Mouse (Mus musculus) heart, postnatal 36 days (tissue): ENCODE measurements around the gene Nfe2. TPM values are rescaled to one million over a fixed set of nuclear protein-coding genes. Genes with fewer than 3 reads are reported as not detected.
"Not testable (repeated sequence)": the region's sequence is repeated elsewhere in the genome, so short reads cannot be mapped to it uniquely, and the experiment has no call there.

Source experiments
- DNase-seq, 2 experiments: peaks; one replicate each; pipeline ENCODE4 v3.0.0; 2021 to 2022
- intact Hi-C: fragments of 180-260 bp; cut with DNase I; formaldehyde crosslinking; loops from one replicate; pipeline ENCODE4 v1.15.1; 2025
- total RNA-seq, 2 experiments: library from RNA; stranded (reverse); gene quantifications; 2 replicates each; pipeline ENCODE4 v1.2.3; 2021

The Nfe2 gene
- total RNA-seq, 2 experiments from 2014 or later, result 0.67 to 0.73 TPM

DNA sequence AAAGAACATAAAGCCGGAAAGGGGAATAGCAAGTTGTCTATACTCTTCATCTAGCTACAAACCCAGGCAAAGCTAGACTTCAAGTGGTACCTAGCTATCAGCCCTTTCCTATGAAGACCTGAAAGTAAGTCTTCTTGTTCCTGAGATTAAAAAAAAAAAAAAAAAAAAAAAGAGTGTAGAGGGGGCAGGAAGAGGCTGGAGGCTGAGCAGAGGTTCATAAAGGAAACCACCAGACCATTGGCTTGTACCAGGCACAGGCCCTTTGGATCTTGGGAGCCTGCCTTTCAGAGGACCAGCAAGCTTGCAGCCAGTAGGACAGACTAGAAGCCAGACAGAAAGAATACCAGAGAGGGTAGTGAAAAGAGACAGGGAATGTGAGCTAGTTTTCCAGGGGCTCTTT is 4.9 kb downstream of the Nfe2 start:
- intact Hi-C loops, result no loop called here
- DNase-seq, result no peak

GRCm38 (mm10) chr15:103252660-103253059 is 5.5 kb downstream of the Nfe2 start:
- intact Hi-C loops, result no loop called here
- no peak for DNase-seq

GRCm38 (mm10) chr15:103251595-103251994 is 6.6 kb downstream of the Nfe2 start:
- no peak for DNase-seq
- intact Hi-C loops, result loop anchor here (2.0 kb wide), 1 partner anchor 55 kb away; no protein-coding TSS in a partner anchor

GRCm38 (mm10) chr15:103250195-103250740 is 7.9 kb downstream of the Nfe2 start:
- intact Hi-C loops, result loop anchor here (2.0 kb wide), 1 partner anchor 57 kb away; no protein-coding TSS in a partner anchor
- peak; percentile 75 to 84 for DNase-seq

- intact Hi-C loops, result loop anchor here (5.0 kb wide), 1 partner anchor 33 kb away; no protein-coding TSS in a partner anchor
- not testable (repeated sequence) for DNase-seq
These were observed 8.7 kb downstream of the Nfe2 start for GRCm38 (mm10) chr15:103249511-103249910.

GRCm38 (mm10) chr15:103248401-103249313 is 9.5 kb downstream of the Nfe2 start:
- intact Hi-C loops, result loop anchor here (5.0 kb wide), 1 partner anchor 34 kb away; no protein-coding TSS in a partner anchor
- peak in 1 of 2 experiments; percentile 9 for DNase-seq

- intact Hi-C loops, result loop anchor here (5.0 kb wide), 1 partner anchor 34 kb away; no protein-coding TSS in a partner anchor
- DNase-seq, result no peak
These were observed 10.3 kb downstream of the Nfe2 start for GRCm38 (mm10) chr15:103247782-103248400.

DNA sequence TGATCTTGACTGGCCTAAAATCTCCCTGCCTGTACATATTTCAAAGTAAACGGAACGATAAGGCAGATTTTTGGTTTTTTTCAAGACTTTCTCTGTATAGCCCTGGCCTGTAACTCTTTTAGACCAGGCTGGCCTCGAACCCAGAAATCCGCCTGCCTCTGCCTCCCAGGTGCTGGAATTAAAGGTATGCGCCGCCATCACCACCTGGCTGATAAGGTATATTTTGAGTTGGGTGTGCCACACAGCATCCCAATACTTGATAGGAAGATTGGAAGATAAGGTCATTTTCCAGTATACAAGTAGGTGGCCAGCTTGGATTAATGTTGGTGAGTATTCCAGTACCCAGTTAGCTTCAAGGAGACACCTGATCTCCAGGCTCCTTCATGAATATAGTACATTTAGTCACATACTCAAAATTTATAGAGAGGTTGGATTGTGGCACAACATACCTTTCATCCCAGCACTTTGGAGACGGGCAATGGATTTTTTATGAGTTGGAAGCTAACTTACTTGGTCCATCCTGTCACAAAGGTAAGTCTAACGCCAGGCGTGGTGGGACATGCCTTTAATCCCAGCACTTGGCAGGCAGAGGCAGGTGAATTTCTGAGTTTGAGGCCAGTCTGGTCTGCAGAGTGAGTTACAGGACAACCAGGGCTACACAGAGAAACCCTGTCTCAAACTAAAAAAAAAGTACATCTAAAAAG is 11.0 kb downstream of the Nfe2 start:
- DNase-seq, result no peak
- intact Hi-C loops, result loop anchor here (5.0 kb wide), 1 partner anchor 35 kb away; no protein-coding TSS in a partner anchor

DNA sequence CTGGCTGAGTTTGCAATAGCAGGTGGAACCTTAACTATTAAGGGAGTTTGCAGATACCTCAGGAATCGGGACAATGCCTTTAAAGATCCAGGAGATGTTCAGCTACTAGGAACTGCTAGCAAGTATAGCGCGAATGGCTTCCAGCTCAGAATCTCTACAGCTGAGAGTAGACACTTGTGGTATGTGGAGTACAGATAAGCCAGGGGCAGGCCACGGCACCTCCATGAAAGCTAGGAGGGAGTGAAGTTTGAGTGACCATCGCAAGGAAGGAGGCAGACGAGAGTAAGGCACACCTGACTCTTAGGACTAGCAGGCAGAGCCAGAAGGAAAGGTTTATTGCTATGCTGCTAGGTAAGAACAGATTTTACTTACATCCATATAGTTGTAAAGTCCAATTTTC is 12.6 kb downstream of the Nfe2 start:
- intact Hi-C loops, result loop anchor here (5.0 kb wide), 1 partner anchor 37 kb away; no protein-coding TSS in a partner anchor
- DNase-seq, result no peak

DNA sequence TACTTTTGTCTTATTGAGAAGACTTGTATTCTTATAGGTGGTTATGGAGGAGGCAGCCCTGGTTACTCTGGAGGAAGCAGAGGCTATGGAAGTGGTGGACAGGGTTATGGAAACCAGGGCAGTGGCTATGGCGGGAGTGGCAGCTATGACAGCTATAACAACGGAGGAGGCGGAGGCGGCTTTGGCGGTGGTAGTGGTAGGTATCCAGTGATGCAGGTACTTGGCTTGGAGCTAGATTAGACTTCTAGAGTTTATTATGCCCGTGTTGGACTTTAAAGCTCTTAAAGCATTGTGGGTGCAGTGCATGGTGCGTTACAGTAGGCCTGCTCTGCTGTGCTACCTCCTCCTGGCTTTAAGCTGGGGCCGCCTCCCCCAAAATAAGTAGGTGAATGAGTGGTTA is 15.3 kb downstream of the Nfe2 start:
- intact Hi-C loops, result no loop called here
- DNase-seq, result no peak

DNA sequence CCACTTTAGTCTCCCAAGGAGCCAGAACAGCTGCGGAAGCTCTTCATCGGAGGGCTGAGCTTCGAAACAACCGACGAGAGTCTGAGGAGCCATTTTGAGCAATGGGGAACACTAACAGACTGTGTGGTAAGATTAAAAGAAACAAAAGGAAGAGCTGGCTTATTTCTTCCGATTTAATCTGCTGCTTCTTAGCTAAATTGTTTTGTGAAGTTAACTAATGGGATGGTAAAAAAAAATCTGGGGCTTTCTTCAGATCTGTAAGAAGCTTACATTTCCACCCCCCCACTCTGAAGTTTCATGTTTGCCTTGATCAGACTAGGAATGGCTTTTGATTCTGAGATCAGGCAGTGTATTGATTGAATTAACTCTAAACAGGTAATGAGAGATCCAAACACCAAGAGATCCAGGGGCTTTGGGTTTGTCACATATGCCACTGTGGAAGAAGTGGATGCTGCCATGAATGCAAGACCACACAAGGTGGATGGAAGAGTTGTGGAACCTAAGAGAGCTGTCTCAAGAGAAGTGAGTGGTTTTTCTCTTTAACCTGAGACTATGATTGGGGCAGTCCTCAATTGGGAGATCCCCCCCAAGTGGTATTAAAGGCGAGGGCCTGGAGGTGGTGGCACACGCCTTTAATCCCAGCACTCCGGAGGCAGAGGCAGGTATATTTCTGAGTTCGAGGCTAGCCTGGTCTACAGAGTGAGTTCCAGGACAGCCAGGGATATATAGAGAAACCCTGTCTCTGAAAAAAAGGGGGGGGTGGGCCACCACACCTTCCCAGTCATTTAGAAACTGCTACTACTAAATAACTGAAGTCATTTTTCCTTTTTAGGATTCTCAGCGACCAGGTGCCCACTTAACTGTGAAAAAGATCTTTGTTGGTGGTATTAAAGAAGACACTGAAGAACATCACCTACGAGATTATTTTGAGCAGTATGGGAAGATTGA is 16.9 kb downstream of the Nfe2 start:
- intact Hi-C loops, result loop anchor here (2.0 kb wide), 1 partner anchor 63 kb away; no protein-coding TSS in a partner anchor
- DNase-seq, result not testable (repeated sequence)

DNA sequence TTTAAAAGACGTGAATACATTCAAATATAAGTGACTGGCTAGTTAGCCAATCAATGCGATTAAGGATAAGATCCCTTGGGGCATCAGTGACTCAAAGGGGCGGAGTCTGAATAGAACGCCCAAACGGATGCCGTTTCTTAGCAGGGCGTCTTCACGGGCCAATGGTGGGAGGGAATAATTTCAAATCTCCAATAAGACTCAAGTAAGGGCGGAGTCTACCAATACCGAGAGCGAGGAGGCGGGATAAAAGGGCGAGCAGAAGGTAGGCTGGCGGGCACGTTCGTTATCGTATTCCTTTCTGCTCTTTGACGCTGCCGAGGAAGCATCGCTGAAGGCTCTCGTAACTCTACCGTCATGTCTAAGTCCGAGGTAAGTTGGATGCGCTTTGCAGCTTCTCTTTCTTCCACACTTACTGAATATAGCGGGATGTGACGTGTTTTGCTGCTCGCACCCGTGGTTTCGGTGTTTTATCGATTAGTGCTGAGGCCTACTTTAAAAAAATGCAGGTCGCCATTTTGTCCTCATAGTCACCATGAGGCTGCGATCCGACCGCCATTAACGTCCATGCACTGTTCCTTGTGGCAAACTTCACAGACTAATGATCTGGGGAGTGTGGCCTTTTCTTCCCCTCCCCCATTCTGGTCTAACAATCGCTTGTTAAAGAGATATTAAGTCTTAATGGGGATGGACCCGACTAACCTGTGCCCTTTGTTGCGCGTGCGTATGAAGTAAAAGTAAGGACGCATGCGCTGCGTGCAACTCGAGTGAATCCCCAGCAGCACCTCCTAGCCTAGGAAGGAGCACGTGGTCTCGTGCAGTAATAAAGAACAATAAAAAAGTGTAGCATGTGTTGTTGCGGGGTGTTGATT is 17.8 kb downstream of the Nfe2 start, which contains the start of gene Hnrnpa1:
TSS of gene Hnrnpa1 (plus strand) at position 273 of the 869 bp plus-strand sequence.
- peak; percentile 86 to 91 for DNase-seq
- intact Hi-C loops, result loop anchor here (2.0 kb wide), 1 partner anchor 64 kb away; no protein-coding TSS in a partner anchor

- intact Hi-C loops, result loop anchor here (2.0 kb wide), 3 partner anchors 25 to 65 kb away; partner anchors contain the start of gene Copz1
- DNase-seq, result peak; percentile 97
These were observed 18.5 kb downstream of the Nfe2 start, which contains the start of gene Cbx5 for GRCm38 (mm10) chr15:103239685-103240159. Cbx5 (minus strand) TSS chr15:103239816.

DNA sequence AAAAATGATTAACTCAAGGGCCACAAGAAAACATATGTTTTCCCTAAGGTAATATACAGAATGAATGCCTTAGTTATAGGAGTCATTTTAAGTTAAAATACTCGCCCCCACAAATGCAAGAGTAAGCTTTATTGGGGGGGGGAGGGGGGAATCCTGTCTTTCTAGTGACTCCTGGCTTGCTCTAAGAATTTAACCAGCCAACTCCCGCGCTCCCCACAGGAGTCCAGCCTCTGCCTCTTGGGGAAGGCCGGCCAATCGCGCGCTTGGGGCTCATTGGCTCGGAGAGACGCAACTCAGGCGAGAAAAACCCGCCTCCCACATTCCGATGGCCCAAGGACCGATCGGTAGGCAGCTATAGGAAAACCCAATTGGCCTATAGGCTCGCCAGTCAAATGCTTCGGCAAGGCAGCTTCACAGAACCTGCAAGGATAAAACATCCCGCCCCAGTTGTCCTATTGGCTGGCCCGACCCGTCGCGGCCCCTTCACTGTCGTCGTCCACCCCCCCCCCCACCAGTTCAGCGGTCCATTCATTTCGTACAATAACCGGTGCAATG is 19.0 kb downstream of the Nfe2 start:
- peak in 1 of 2 experiments; percentile 88 for DNase-seq
- intact Hi-C loops, result loop anchor here (2.0 kb wide), 2 partner anchors 24 to 34 kb away; partner anchors contain the start of gene Copz1

GRCm38 (mm10) chr15:103237295-103237694 is 20.9 kb downstream of the Nfe2 start:
- no peak for DNase-seq
- intact Hi-C loops, result no loop called here

- intact Hi-C loops, result no loop called here
- no peak for DNase-seq
These were observed 25.1 kb downstream of the Nfe2 start for GRCm38 (mm10) chr15:103233119-103233518.

DNA sequence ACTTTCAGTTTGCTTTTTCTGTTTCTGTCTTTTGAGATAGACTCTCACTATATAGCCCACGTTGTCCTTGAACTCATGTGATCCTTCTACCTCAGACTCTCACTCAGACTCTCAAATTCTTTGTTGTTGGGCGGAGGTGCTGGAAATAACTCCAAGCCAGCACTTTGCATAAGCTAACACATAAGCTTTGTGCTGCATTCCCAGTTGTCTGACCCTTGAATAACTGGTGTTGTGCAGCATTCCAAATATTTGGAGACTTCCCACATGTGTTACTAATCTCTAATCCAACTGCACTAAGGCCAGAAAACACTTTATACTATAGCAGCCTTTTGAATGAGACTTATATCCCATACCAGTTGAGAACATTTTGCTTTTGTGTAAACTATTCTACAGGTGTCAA is 29.3 kb downstream of the Nfe2 start:
- no peak for DNase-seq
- intact Hi-C loops, result no loop called here
